Mouse (Mus musculus): ENCODE measurements at regions not wholly inside any gene's neighbourhood (a gene's known extent, or its start where the extent isn't known, plus 50 kb on each side); places are given as distances from the start of the nearest gene placed in this dataset.

GRCm38 (mm10) chr16:79279006-79279405, 188.1 kb upstream of the Tmprss15 start:
- Histone ChIP-seq H3K27ac (replicated peaks) (no peak overlapping the region), H3K36me3 (no peaks in the 10 kb centered on the region), H3K9me3 (replicated peaks) (no peaks in the 10 kb centered on the region), H3K4me1 (no peaks in the 10 kb centered on the region), H3K4me3 (no peak overlapping the region), H3K27me3 (ENCODE audit: low read depth, poor library complexity, severe bottlenecking) (no peaks in the 10 kb centered on the region)
- DNase-seq (ENCODE audit: low spot score): no peak
- WGBS: 88% methylated on average over 2 of the region's 2 CpGs

GRCm38 (mm10) chr16:79256525-79256924, 165.6 kb upstream of the Tmprss15 start:
- WGBS: 100% methylated on average over 1 of the region's 1 CpGs
- Histone ChIP-seq H3K36me3 (no peaks in the 10 kb centered on the region), H3K9me3 (replicated peaks) (no peaks in the 10 kb centered on the region), H3K27me3 (ENCODE audit: low read depth, poor library complexity, severe bottlenecking) (no peaks in the 10 kb centered on the region), H3K27ac (replicated peaks) (peak overlapping the region; percentile 49; the same call in 1 of the 2 replicates), H3K4me1 (peaks cover 14% of the 10 kb centered on the region), H3K4me3 (no peak overlapping the region)
- DNase-seq (ENCODE audit: low spot score): peak; percentile 35

DNA sequence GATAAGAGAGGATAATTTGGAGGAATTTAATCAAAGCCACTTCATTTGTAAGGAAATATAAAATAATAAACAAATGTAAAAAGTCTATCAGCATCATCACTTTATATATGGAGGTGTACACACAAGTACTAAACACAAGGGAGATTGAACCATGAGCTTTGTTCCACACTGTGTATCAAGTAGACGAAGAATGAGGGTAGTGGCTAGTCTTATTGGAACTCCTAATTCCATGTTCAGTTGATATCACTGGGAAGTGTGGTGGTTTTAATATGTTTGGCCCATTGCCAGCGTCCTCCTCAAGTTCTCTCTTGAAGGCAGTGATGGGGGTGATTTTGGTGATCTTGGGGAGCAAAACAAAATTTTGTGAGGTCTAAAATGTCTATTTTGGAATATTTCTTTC, 165.2 kb upstream of the Tmprss15 start:
- no peaks in the 10 kb centered on the region for H3K9me3 ChIP-seq (replicated peaks)
- H3K4me1 ChIP-seq: peaks cover 14% of the 10 kb centered on the region
- H3K36me3 ChIP-seq: no peaks in the 10 kb centered on the region
- H3K27me3 ChIP-seq (ENCODE audit: low read depth, poor library complexity, severe bottlenecking): no peaks in the 10 kb centered on the region
- no peak for DNase-seq (ENCODE audit: low spot score)
- 21% methylated on average over 2 of the region's 2 CpGs for WGBS
- peak overlapping the region; percentile 49; the same call in 1 of the 2 replicates for H3K27ac ChIP-seq (replicated peaks)
- no peak overlapping the region for H3K4me3 ChIP-seq

GRCm38 (mm10) chr16:79240857-79241491, 150.1 kb upstream of the Tmprss15 start:
- no peaks in the 10 kb centered on the region for H3K9me3 ChIP-seq (replicated peaks)
- H3K36me3 ChIP-seq: no peaks in the 10 kb centered on the region
- H3K4me3 ChIP-seq: no peak overlapping the region
- 85% methylated on average over 3 of the region's 3 CpGs for WGBS
- DNase-seq (ENCODE audit: low spot score): no peak
- no peak overlapping the region for H3K27ac ChIP-seq (replicated peaks)
- H3K27me3 ChIP-seq (ENCODE audit: low read depth, poor library complexity, severe bottlenecking): no peaks in the 10 kb centered on the region
- H3K4me1 ChIP-seq: no peaks in the 10 kb centered on the region

- Histone ChIP-seq H3K4me1 (no peaks in the 10 kb centered on the region), H3K36me3 (no peaks in the 10 kb centered on the region), H3K27me3 (ENCODE audit: low read depth, poor library complexity, severe bottlenecking) (no peaks in the 10 kb centered on the region), H3K4me3 (no peak overlapping the region), H3K9me3 (replicated peaks) (no peaks in the 10 kb centered on the region), H3K27ac (replicated peaks) (no peak overlapping the region)
- DNase-seq (ENCODE audit: low spot score): no peak
- 90% methylated on average over 2 of the region's 2 CpGs for WGBS
These were observed 149.3 kb upstream of the Tmprss15 start for GRCm38 (mm10) chr16:79240191-79240590.

GRCm38 (mm10) chr16:79191196-79191595, 100.3 kb upstream of the Tmprss15 start:
- 94% methylated on average over 7 of the region's 7 CpGs for WGBS
- Histone ChIP-seq H3K27ac (replicated peaks) (no peak overlapping the region), H3K9me3 (replicated peaks) (no peaks in the 10 kb centered on the region), H3K4me3 (no peak overlapping the region), H3K36me3 (no peaks in the 10 kb centered on the region), H3K27me3 (ENCODE audit: low read depth, poor library complexity, severe bottlenecking) (no peaks in the 10 kb centered on the region), H3K4me1 (no peaks in the 10 kb centered on the region)
- no peak for DNase-seq (ENCODE audit: low spot score)

DNA sequence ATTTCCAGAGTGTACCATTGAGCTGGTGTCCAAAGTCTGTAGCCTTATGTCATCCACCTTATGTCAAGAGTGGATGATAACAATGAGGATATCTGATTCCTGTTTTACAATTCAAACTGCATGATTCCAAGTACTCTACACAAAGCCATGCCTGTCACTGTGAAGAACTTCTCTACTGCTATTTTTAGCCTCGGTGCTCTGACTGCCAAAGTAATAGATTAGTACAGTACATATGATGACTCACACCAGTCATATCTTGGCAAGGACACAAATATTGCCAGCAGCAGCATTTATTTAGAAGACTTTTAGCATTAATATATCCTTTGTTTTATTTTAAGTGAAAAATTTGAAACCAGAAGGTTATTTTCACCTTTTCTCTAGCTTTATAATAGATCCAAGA, 95.6 kb upstream of the Tmprss15 start:
- WGBS: 88% methylated on average over 1 of the region's 1 CpGs
- Histone ChIP-seq H3K27ac (replicated peaks) (no peak overlapping the region), H3K27me3 (ENCODE audit: low read depth, poor library complexity, severe bottlenecking) (no peaks in the 10 kb centered on the region), H3K4me3 (no peak overlapping the region), H3K36me3 (no peaks in the 10 kb centered on the region), H3K4me1 (no peaks in the 10 kb centered on the region), H3K9me3 (replicated peaks) (no peaks in the 10 kb centered on the region)
- no peak for DNase-seq (ENCODE audit: low spot score)

DNA sequence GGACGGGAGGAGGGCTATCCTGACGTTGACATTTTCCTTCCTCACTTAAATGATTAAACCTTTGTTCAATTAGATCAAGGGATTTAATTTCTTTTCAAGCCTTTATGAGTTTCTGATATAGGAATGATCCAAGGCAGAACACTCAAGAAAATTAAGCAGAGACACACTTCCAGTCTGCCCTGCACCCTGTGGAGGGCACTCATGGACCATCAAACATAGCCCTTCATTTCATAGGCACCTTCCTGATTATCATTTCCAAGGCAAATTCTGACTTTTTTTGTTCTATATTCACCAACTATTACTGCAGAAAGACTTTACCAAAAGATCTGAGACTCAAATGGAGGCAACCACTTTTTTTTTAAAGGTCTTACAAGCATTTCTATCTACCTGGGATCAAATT, 91.6 kb upstream of the Tmprss15 start:
- Histone ChIP-seq H3K36me3 (no peaks in the 10 kb centered on the region), H3K9me3 (replicated peaks) (no peaks in the 10 kb centered on the region), H3K4me3 (no peak overlapping the region), H3K4me1 (peaks cover 2% of the 10 kb centered on the region), H3K27me3 (ENCODE audit: low read depth, poor library complexity, severe bottlenecking) (no peaks in the 10 kb centered on the region), H3K27ac (replicated peaks) (no peak overlapping the region)
- 85% methylated on average over 2 of the region's 2 CpGs for WGBS
- no peak for DNase-seq (ENCODE audit: low spot score)

DNA sequence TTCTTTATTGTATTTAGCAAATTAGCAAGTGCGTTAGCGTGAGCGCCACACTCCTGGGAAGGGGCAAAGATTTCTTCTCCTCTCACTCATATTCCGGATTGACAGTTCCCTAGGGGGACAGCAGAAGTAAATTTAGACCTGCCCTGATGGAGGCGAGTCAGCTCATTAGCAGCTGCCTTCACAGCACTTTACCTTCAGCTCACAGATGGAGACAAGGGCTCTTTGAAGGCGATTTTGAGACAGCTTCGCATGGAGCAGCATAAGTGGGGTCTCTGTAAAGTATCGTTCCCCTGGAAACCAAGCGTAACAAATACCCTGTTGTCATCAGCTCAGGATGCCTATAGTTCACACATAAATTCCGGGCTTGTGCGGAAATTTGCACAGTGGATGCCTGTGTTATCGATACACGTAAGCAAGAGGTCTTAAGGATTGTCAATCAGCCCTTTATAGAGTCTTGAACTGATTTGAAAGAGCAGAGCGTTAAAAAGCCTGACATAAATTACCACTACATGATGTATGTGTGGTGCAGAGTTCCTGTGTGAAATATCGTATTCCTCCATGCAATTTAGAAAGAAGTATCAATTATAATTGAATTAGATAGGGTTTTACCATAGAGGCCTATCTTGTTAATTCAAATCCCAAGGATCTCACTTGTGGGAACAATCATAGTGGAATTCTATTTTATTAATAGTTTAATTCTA, 86.6 kb upstream of the Tmprss15 start:
- Histone ChIP-seq H3K4me3 (no peak overlapping the region), H3K36me3 (no peaks in the 10 kb centered on the region), H3K9me3 (replicated peaks) (no peaks in the 10 kb centered on the region), H3K27ac (replicated peaks) (0 out of 2 replicates have a peak overlapping the region, but pooled peaks have one; percentile 2), H3K27me3 (ENCODE audit: low read depth, poor library complexity, severe bottlenecking) (no peaks in the 10 kb centered on the region), H3K4me1 (peaks cover 11% of the 10 kb centered on the region)
- DNase-seq (ENCODE audit: low spot score): no peak
- 78% methylated on average over 15 of the region's 15 CpGs for WGBS

DNA sequence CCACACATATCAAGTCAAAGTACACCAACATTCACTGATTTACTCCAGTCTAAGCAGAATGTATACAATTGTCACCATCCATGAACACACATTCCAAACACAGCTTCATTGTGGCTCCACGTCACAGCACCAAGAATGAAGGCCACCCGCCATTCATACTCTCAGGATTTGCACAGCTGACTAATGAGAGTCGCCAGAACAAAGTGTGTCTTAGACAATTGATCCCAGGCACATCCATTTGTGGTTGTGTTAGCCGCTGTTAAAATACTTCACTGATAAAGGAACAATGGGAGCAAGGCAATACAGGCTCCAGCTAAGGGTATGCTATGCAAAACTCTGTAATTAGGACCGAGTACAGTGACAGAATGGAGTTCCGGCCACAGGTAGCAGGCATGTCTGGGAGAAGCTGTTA, 85.9 kb upstream of the Tmprss15 start:
- H3K4me3 ChIP-seq: no peak overlapping the region
- no peaks in the 10 kb centered on the region for H3K27me3 ChIP-seq (ENCODE audit: low read depth, poor library complexity, severe bottlenecking)
- H3K27ac ChIP-seq (replicated peaks): 0 out of 2 replicates have a peak overlapping the region, but pooled peaks have one; percentile 2
- WGBS: 66% methylated on average over 6 of the region's 6 CpGs
- peaks cover 11% of the 10 kb centered on the region for H3K4me1 ChIP-seq
- H3K9me3 ChIP-seq (replicated peaks): no peaks in the 10 kb centered on the region
- no peaks in the 10 kb centered on the region for H3K36me3 ChIP-seq
- peak; percentile 11 for DNase-seq (ENCODE audit: low spot score)

DNA sequence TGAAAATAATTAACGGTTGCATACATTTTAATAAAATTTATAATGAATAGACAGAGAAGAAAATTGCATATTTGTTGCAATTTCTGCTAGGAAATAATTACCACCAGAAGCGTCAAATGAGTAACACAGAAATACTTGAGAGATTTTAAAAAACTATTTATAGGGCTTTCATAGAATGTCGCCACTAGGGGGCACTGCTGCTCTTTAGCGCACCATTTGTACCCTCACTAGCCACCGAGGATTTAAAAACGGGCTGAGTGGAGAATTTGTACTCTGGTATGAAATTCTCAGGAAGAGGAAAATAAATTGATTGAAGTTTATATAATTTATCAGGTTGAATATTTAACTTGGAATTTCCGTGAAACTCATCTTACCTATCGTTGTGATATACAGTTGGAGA, 77.3 kb upstream of the Tmprss15 start:
- Histone ChIP-seq H3K9me3 (replicated peaks) (0 out of 2 replicates have a peak, but pooled peaks cover 3% of the 10 kb centered on the region), H3K36me3 (no peaks in the 10 kb centered on the region), H3K27ac (replicated peaks) (no peak overlapping the region), H3K4me1 (no peaks in the 10 kb centered on the region), H3K27me3 (ENCODE audit: low read depth, poor library complexity, severe bottlenecking) (no peaks in the 10 kb centered on the region), H3K4me3 (no peak overlapping the region)
- DNase-seq (ENCODE audit: low spot score): peak; percentile 65
- 22% methylated on average over 8 of the region's 8 CpGs for WGBS

DNA sequence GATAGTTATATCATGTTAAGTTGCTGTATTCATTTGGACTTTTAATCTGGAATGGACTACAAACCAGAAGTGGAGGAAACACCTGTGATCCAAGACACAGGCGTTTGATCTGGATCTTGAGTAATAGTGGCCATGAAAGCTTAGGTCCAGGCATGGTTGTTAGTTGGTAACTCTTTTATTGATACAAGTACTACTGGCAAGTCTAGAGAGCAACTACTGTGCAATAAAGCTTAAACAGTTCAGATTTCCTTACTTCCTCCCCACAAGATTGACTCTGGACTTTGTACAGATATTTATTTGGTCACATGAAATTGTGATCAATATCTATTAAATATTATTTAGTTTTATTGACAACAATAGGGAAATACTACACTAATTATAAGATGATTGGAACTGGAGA, 51.9 kb upstream of the Tmprss15 start:
- H3K36me3 ChIP-seq: no peaks in the 10 kb centered on the region
- no peaks in the 10 kb centered on the region for H3K9me3 ChIP-seq (replicated peaks)
- DNase-seq (ENCODE audit: low spot score): no peak
- H3K4me3 ChIP-seq: no peak overlapping the region
- 80% methylated on average over 1 of the region's 1 CpGs for WGBS
- H3K4me1 ChIP-seq: no peaks in the 10 kb centered on the region
- no peaks in the 10 kb centered on the region for H3K27me3 ChIP-seq (ENCODE audit: low read depth, poor library complexity, severe bottlenecking)
- no peak overlapping the region for H3K27ac ChIP-seq (replicated peaks)
